Mouse (Mus musculus) macrophage (primary cell): ENCODE measurements around the gene Inpp4b. TPM values are rescaled to one million over a fixed set of nuclear protein-coding genes. Genes with fewer than 3 reads are reported as not detected.

Experiments used
- H3K27ac ChIP-seq: fragments of 350-480 bp; formaldehyde crosslinking; 2 replicates; pipeline ENCODE4 v1.9.0; 2021
- H3K36me3 ChIP-seq: fragments of 350-480 bp; formaldehyde crosslinking; 2 replicates; pipeline ENCODE4 v1.9.0; 2021; ENCODE audit errors: inconsistent target
- H3K4me3 ChIP-seq: fragments of 350-480 bp; formaldehyde crosslinking; 2 replicates; pipeline ENCODE4 v1.9.0; 2021; ENCODE audit errors: inconsistent target
- H3K79me2 ChIP-seq: fragments of 350-480 bp; formaldehyde crosslinking; 2 replicates; pipeline ENCODE4 v1.9.0; 2021; ENCODE audit errors: inconsistent target
- WGBS: methylation state at CpG from one replicate; pipeline ENCODE4 v1.1.7; 2026; ENCODE audit warnings: inconsistent platforms; ENCODE audit not compliant: missing documents; 5-methylcytosine and 5-hydroxymethylcytosine counted together
- polyA plus RNA-seq: library from polyadenylated mRNA; stranded (reverse); fragments of 250-400 nt; gene quantifications from 3 replicates; pipeline ENCODE4 v1.2.4, GENCODE M21; 2018; ENCODE audit warnings: inconsistent platforms

Gene Inpp4b
- polyA plus RNA-seq, 1 experiment from 2014 or later, result 0.29 TPM

GRCm38 (mm10) chr8:81812051-81812751 lies 469.8 kb downstream of the Inpp4b start:
- WGBS, result 93% methylated on average over 3 of the region's 3 CpGs
- H3K79me2 ChIP-seq, result no peaks in the 10 kb centered on the region

GRCm38 (mm10) chr8:81814742-81815141 lies 472.4 kb downstream of the Inpp4b start:
- Histone ChIP-seq H3K27ac (no peak overlapping the region), H3K79me2 (no peaks in the 10 kb centered on the region), H3K4me3 (no peak overlapping the region), H3K36me3 (no peaks in the 10 kb centered on the region)
- 80% methylated on average over 3 of the region's 3 CpGs for WGBS

More at GRCm38 (mm10) chr8:81812051-81812751, 469.8 kb downstream of the Inpp4b start:
- no peaks in the 10 kb centered on the region for H3K36me3 ChIP-seq
- no peak overlapping the region for H3K27ac ChIP-seq
- no peak overlapping the region for H3K4me3 ChIP-seq

- Histone ChIP-seq H3K79me2 (no peaks in the 10 kb centered on the region), H3K4me3 (no peak overlapping the region), H3K36me3 (no peaks in the 10 kb centered on the region), H3K27ac (no peak overlapping the region)
- WGBS, result 99% methylated on average over 4 of the region's 4 CpGs
These were observed 473.2 kb downstream of the Inpp4b start for GRCm38 (mm10) chr8:81815551-81815950.

GRCm38 (mm10) chr8:81823121-81823520 lies 480.8 kb downstream of the Inpp4b start:
- 90% methylated on average over 1 of the region's 1 CpGs for WGBS
- H3K36me3 ChIP-seq, result no peaks in the 10 kb centered on the region

GRCm38 (mm10) chr8:81824975-81825374 lies 482.6 kb downstream of the Inpp4b start:
- Histone ChIP-seq H3K79me2 (no peaks in the 10 kb centered on the region), H3K27ac (no peak overlapping the region), H3K36me3 (no peaks in the 10 kb centered on the region), H3K4me3 (no peak overlapping the region)
- WGBS, result 79% methylated on average over 2 of the region's 2 CpGs

More at GRCm38 (mm10) chr8:81823121-81823520, 480.8 kb downstream of the Inpp4b start:
- Histone ChIP-seq H3K79me2 (no peaks in the 10 kb centered on the region), H3K27ac (no peak overlapping the region), H3K4me3 (no peak overlapping the region)

GRCm38 (mm10) chr8:81826406-81826805 lies 484.1 kb downstream of the Inpp4b start:
- Histone ChIP-seq H3K36me3 (no peaks in the 10 kb centered on the region), H3K79me2 (no peaks in the 10 kb centered on the region), H3K4me3 (no peak overlapping the region), H3K27ac (no peak overlapping the region)
- 81% methylated on average over 2 of the region's 2 CpGs for WGBS

GRCm38 (mm10) chr8:81827306-81827913 lies 485.1 kb downstream of the Inpp4b start:
- H3K36me3 ChIP-seq, result no peaks in the 10 kb centered on the region
- no peak overlapping the region for H3K4me3 ChIP-seq
- no peak overlapping the region for H3K27ac ChIP-seq
- no peaks in the 10 kb centered on the region for H3K79me2 ChIP-seq
- 88% methylated on average over 2 of the region's 2 CpGs for WGBS

- Histone ChIP-seq H3K4me3 (no peak overlapping the region), H3K79me2 (no peaks in the 10 kb centered on the region), H3K36me3 (no peaks in the 10 kb centered on the region)
These were observed 489.1 kb downstream of the Inpp4b start for GRCm38 (mm10) chr8:81831430-81831829.

GRCm38 (mm10) chr8:81833852-81834251 lies 491.5 kb downstream of the Inpp4b start:
- no peak overlapping the region for H3K4me3 ChIP-seq
- H3K79me2 ChIP-seq, result no peaks in the 10 kb centered on the region
- H3K36me3 ChIP-seq, result no peaks in the 10 kb centered on the region
- H3K27ac ChIP-seq, result no peak overlapping the region

More at GRCm38 (mm10) chr8:81831430-81831829, 489.1 kb downstream of the Inpp4b start:
- no peak overlapping the region for H3K27ac ChIP-seq

- H3K79me2 ChIP-seq, result no peaks in the 10 kb centered on the region
- no peak overlapping the region for H3K4me3 ChIP-seq
- no peak overlapping the region for H3K27ac ChIP-seq
- no peaks in the 10 kb centered on the region for H3K36me3 ChIP-seq
These were observed 498.2 kb downstream of the Inpp4b start for GRCm38 (mm10) chr8:81840512-81840911.

- H3K4me3 ChIP-seq, result no peak overlapping the region
- no peaks in the 10 kb centered on the region for H3K79me2 ChIP-seq
- H3K36me3 ChIP-seq, result no peaks in the 10 kb centered on the region
- no peak overlapping the region for H3K27ac ChIP-seq
- 93% methylated on average over 10 of the region's 10 CpGs for WGBS
These were observed 502.0 kb downstream of the Inpp4b start for GRCm38 (mm10) chr8:81844104-81844982.

GRCm38 (mm10) chr8:81847929-81848328 lies 505.6 kb downstream of the Inpp4b start:
- Histone ChIP-seq H3K79me2 (no peaks in the 10 kb centered on the region), H3K27ac (no peak overlapping the region), H3K36me3 (no peaks in the 10 kb centered on the region), H3K4me3 (no peak overlapping the region)
- WGBS, result 52% methylated on average over 2 of the region's 2 CpGs

GRCm38 (mm10) chr8:81849976-81850375 lies 507.6 kb downstream of the Inpp4b start:
- WGBS, result 91% methylated on average over 1 of the region's 1 CpGs
- Histone ChIP-seq H3K79me2 (no peaks in the 10 kb centered on the region), H3K36me3 (no peaks in the 10 kb centered on the region), H3K4me3 (no peak overlapping the region), H3K27ac (no peak overlapping the region)

GRCm38 (mm10) chr8:81853184-81853583 lies 510.8 kb downstream of the Inpp4b start:
- WGBS, result 88% methylated on average over 4 of the region's 4 CpGs
- Histone ChIP-seq H3K79me2 (no peaks in the 10 kb centered on the region), H3K27ac (no peak overlapping the region), H3K36me3 (no peaks in the 10 kb centered on the region), H3K4me3 (no peak overlapping the region)

GRCm38 (mm10) chr8:81854543-81854942 lies 512.2 kb downstream of the Inpp4b start:
- H3K27ac ChIP-seq, result no peak overlapping the region

More at GRCm38 (mm10) chr8:81854543-81854942, 512.2 kb downstream of the Inpp4b start:
- Histone ChIP-seq H3K4me3 (no peak overlapping the region), H3K36me3 (no peaks in the 10 kb centered on the region), H3K79me2 (no peaks in the 10 kb centered on the region)
- WGBS, result 19% methylated on average over 8 of the region's 8 CpGs
